15 mouse cellular contexts compared by ENCODE assay signal in the genomic region with DNA sequence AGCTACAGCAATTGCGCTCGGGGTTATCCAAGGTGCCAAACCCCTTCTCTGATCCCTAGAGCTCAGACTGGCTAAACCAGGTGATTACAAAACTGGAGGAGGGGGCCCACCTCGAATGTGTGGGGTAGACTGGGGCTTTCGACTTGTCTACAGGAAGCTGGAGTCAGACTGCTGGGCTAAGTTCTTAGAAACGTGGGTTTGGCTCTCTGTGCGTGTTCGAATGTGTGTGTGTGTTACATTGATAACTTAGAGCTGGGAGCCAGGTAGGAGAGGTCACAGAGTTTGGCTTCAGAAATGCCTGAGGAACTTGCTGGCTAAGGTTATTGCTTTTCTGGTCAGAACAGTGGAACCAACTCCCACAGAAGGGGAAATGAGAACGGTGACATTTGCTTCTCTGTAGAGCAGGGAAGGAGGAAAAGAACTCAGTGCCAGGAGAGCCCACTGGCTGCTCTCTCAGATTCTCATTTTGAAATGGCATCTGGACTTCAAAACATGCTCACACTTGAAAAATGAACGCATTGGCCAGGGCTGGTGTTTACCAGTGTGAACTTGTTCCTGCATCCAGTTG.
DNase-seq lines count a peak whose midpoint lies in the region; ATAC-seq and TF ChIP-seq lines count a peak whose summit lies in the region.
"Had no signal": no experiment of that assay in that cellular context is flagged by ENCODE, and none has a peak within 500 bp of the region (broad histone marks: within the 10 kb centered on the region; RNA-seq: fewer than 3 reads in every experiment).

No protein-coding gene starts in this region.

- DNase-seq in heart, embryonic 10.5 days (ENCODE audit: low spot score) = no peak
- DNase-seq in liver = peak; percentile 22
- DNase-seq in liver, postnatal 0 days = no peak
- no peak for DNase-seq in liver, embryonic 11.5 days (ENCODE audit: low spot score)
- no peak for DNase-seq in urinary bladder, postnatal 25 days (ENCODE audit: low spot score)
- DNase-seq in gastrocnemius, adult 2 months = no peak
- DNase-seq: cerebellum, postnatal 10 days; heart, postnatal 4 days had no signal

- no peak overlapping the region for H3K9ac ChIP-seq in heart, embryonic 11.5 days (ENCODE audit: low read depth, low read length)
- no peak overlapping the region for H3K9ac ChIP-seq in liver, postnatal 0 days (replicated peaks)
- no peak overlapping the region for H3K9ac ChIP-seq in liver, embryonic 11.5 days (ENCODE audit: low read depth, low read length)
- H3K9ac ChIP-seq: liver, embryonic 15.5 days had no signal

- no peak for TF ChIP-seq EP300 in liver, postnatal 0 days (IDR thresholded peaks at IDR 0.05; ENCODE audit: low read depth)

- 67% methylated on average over 9 of the region's 9 CpGs for WGBS in heart, embryonic 10.5 days
- WGBS in heart, embryonic 11.5 days (ENCODE audit: insufficient replicate concordance) = 68% methylated on average over 9 of the region's 9 CpGs
- WGBS in liver, postnatal 0 days (ENCODE audit: insufficient replicate concordance) = 43% methylated on average over 9 of the region's 9 CpGs
- 49% methylated on average over 9 of the region's 9 CpGs for WGBS in liver, embryonic 11.5 days

- no peaks in the 10 kb centered on the region for H3K9me3 ChIP-seq in heart, embryonic 10.5 days
- H3K9me3 ChIP-seq in heart, embryonic 11.5 days (replicated peaks; ENCODE audit: control insufficient read depth, low read length) = no peaks in the 10 kb centered on the region
- no peaks in the 10 kb centered on the region for H3K9me3 ChIP-seq in liver, postnatal 0 days (ENCODE audit: low read length)
- H3K9me3 ChIP-seq in liver, embryonic 11.5 days (ENCODE audit: control insufficient read depth, low read length) = no peaks in the 10 kb centered on the region
- H3K9me3 ChIP-seq: liver, embryonic 15.5 days; midbrain, embryonic 10.5 days had no signal

- peak overlapping the region; percentile 42; the same call in 1 of the 2 replicates for H3K27ac ChIP-seq in heart, embryonic 10.5 days
- no peak overlapping the region for H3K27ac ChIP-seq in heart, embryonic 11.5 days (ENCODE audit: low read depth, low read length)
- no peak overlapping the region for H3K27ac ChIP-seq in liver, postnatal 0 days (ENCODE audit: low read depth)
- H3K27ac ChIP-seq in liver, embryonic 11.5 days (ENCODE audit: low read depth, low read length) = peak overlapping the region; percentile 47
- no peak overlapping the region for H3K27ac ChIP-seq in gastrocnemius, adult 2 months
- H3K27ac ChIP-seq: left cerebral cortex, adult 2 months; liver, embryonic 15.5 days; midbrain, embryonic 10.5 days had no signal

- H3K4me2 ChIP-seq in heart, embryonic 11.5 days = no peak overlapping the region
- no peak overlapping the region for H3K4me2 ChIP-seq in liver, postnatal 0 days (ENCODE audit: low read depth, low read length)
- no peak overlapping the region; the same call in 1 of the 2 replicates for H3K4me2 ChIP-seq in liver, embryonic 11.5 days
- H3K4me2 ChIP-seq: liver, embryonic 15.5 days had no signal

- H3K4me3 ChIP-seq in heart, embryonic 10.5 days = no peak overlapping the region
- H3K4me3 ChIP-seq in heart, embryonic 11.5 days (ENCODE audit: low read depth, low read length) = no peak overlapping the region
- no peak overlapping the region for H3K4me3 ChIP-seq in liver, postnatal 0 days (ENCODE audit: low read depth, low read length)
- no peak overlapping the region for H3K4me3 ChIP-seq in liver, embryonic 11.5 days (ENCODE audit: low read depth, low read length)
- H3K4me3 ChIP-seq in gastrocnemius, adult 2 months = no peak overlapping the region
- H3K4me3 ChIP-seq: left cerebral cortex, adult 2 months; liver, embryonic 15.5 days; midbrain, embryonic 10.5 days; myocyte had no signal

- intact Hi-C loops in gastrocnemius, adult 2 months (cut with DNase I) = no loop called here

- TF ChIP-seq CTCF in liver, postnatal 0 days (IDR thresholded peaks at IDR 0.05; ENCODE audit: low read depth) = no peak
- TF ChIP-seq CTCF in gastrocnemius, adult 2 months (IDR thresholded peaks at IDR 0.05) = no peak

- no peaks in the 10 kb centered on the region; the same call in 1 of the 2 replicates for H3K27me3 ChIP-seq in heart, embryonic 10.5 days (ENCODE audit: insufficient read depth, poor library complexity, severe bottlenecking)
- H3K27me3 ChIP-seq in heart, embryonic 11.5 days (ENCODE audit: control insufficient read depth, insufficient read depth, low read length) = no peaks in the 10 kb centered on the region
- H3K27me3 ChIP-seq in liver, postnatal 0 days (ENCODE audit: insufficient read depth, low read length) = no peaks in the 10 kb centered on the region
- H3K27me3 ChIP-seq in liver, embryonic 11.5 days (replicated peaks; ENCODE audit: control insufficient read depth, insufficient read depth, low read length) = no peaks in the 10 kb centered on the region

- peaks cover 19% of the 10 kb centered on the region; the same call in 1 of the 2 replicates for H3K4me1 ChIP-seq in heart, embryonic 10.5 days
- H3K4me1 ChIP-seq in heart, embryonic 11.5 days (ENCODE audit: control insufficient read depth, insufficient read depth, low read length) = no peaks in the 10 kb centered on the region
- H3K4me1 ChIP-seq in liver, postnatal 0 days (ENCODE audit: insufficient read depth) = peaks cover 3% of the 10 kb centered on the region; the same call in 1 of the 2 replicates
- peaks cover 11% of the 10 kb centered on the region for H3K4me1 ChIP-seq in liver, embryonic 11.5 days (replicated peaks; ENCODE audit: control insufficient read depth, insufficient read depth, low read length)

- H3K36me3 ChIP-seq in heart, embryonic 10.5 days = no peaks in the 10 kb centered on the region
- no peaks in the 10 kb centered on the region for H3K36me3 ChIP-seq in heart, embryonic 11.5 days (ENCODE audit: control insufficient read depth, insufficient read depth, low read length)
- H3K36me3 ChIP-seq in liver, postnatal 0 days (replicated peaks; ENCODE audit: insufficient read depth, low read length) = no peaks in the 10 kb centered on the region
- H3K36me3 ChIP-seq in liver, embryonic 11.5 days (ENCODE audit: control insufficient read depth, insufficient read depth, low read length) = no peaks in the 10 kb centered on the region
- H3K36me3 ChIP-seq: liver, embryonic 15.5 days; midbrain, embryonic 10.5 days had no signal

- no peak for ATAC-seq in heart, embryonic 11.5 days (replicated peaks; ENCODE audit: insufficient number of reproducible peaks, low FRiP score, low TSS enrichment)
- no peak for ATAC-seq in liver, postnatal 0 days
- ATAC-seq in common myeloid progenitor, adult 5-6 weeks (replicated peaks; ENCODE audit: low read depth, poor library complexity, severe bottlenecking) = peak; percentile 66
- ATAC-seq in liver, embryonic 11.5 days (replicated peaks; ENCODE audit: low FRiP score) = peak; percentile 77
- ATAC-seq: intestine, postnatal 0 days had no signal

Comparison
In these comparisons a context has a peak if more than half of its experiments do, and no peak if none do; other contexts are left out.
1. H3K27ac ChIP-seq: peak in heart, embryonic 10.5 days (single experiment) and liver, embryonic 11.5 days (single experiment); none in heart, embryonic 11.5 days (single experiment), liver, postnatal 0 days (single experiment) and gastrocnemius, adult 2 months (single experiment).
2. ATAC-seq: peak in common myeloid progenitor, adult 5-6 weeks (single experiment) and liver, embryonic 11.5 days (single experiment); none in heart, embryonic 11.5 days (single experiment) and liver, postnatal 0 days (single experiment).